Mouse (Mus musculus): ENCODE measurements at regions not wholly inside any gene's neighbourhood (a gene's known extent, or its start where the extent isn't known, plus 50 kb on each side); places are given as distances from the start of the nearest gene placed in this dataset.

DNA sequence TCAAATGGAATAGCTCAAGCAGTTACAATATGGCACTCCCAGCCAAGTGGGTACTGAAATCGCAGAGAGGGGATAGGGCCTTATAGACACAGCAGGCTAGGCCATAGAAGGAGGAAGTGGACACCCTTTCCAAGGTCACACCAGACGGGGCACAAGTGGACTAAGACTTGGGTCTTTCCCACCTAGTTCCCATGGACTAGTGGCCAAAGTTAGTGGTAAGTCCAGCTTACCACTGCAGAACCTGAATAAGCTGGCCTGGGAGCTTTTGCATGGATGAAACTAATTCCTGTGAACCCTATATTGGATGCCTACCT, 216.8 kb upstream of the Spdye4c start:
- no peak for DNase-seq

DNA sequence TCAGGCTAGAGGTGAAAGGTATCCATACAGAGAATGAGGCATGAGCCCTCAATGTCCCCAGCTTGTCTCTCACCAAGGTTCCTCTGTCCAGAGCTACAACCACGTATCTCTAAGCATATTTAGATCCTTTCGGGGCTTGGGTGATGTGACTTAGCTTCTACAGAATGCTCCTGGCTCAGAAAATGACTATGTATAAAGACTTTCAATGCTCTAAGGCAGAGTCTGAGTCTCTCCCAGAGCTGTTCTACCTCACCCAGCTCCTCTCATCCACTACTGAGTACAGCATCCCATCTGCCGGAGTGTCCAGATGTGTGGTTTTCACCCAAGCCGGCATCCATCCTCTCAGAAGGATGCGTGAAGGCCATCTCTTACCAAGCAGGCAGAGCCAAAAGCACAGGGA, 216.1 kb upstream of the Spdye4c start:
- no peak for DNase-seq

DNA sequence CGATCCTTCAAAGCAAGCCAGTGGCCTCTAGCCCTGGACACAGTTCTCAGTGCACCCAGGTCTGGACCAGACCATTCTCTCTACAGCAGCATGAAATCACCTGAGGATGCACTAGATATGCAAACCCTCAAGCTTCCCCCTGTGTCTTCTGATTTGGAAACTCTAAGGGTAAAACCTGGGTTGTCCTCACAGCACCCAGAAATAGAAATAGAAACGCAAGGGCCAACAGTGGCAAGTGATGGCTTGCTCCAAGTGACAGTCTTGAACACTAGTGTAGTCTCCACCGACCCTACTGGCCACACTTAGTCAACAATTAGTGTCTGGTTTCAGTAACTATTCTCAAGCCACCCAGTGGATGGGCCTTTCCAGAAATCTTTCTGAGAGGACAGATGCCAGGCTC, 215.2 kb upstream of the Spdye4c start:
- DNase-seq = no peak

DNA sequence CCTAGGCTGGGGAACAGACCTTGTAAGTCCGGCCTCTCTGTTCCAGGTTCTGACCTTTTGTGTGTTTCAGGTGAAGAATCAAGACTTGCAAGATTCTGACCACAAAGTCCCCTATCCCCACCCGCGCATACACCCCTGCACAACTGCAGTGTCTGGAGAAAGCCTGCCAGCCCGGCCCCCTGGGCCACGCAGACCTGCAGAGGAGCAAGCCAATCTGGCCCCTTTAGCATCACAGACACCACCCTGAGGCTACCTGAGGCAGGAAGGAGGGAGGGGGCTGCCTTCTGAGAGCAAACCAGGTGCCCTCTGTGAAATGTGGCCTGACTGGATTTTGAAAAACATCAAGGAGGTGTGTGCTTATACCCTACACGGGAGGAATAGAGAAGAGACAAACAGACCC, 213.8 kb upstream of the Spdye4c start:
- DNase-seq = no peak

DNA sequence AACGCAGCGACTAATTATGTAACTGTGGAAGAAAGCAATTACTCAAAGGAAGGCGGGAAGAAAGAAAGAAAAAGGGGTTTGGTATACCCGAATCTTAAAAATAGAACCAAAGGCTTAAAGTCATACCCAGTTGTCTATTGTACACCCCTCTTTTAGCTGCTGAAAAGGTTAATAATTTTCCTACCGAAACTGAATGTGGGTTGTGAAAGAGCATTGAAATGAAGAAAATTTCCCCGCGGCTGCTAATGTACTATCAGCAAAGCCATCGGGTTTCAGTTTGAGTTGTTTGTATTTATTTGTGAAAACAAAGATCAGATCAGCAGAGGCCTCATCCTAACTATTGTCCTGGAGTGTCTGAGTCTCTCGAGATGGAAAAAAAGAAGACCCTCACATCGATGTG, 213.3 kb upstream of the Spdye4c start:
- DNase-seq = no peak

DNA sequence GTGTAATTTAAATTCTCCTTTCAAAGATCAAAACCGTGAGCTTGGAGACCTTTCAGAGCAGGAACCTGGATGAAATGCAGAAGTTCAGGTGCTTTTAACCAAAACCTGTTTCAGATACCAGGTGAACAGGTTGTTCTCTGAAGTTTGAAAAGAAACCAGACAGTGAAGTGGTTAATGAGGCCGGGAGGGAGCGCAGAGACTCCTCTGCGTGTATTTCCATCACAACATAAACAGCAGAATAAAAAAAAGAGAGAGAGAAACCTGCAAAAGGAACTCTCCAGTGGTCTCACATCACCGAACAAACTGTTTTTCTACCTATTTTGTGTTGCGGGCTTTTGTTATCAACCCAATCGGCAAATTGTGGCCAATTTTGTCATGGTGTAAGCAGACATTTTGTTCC, 212.6 kb upstream of the Spdye4c start:
- DNase-seq = no peak

DNA sequence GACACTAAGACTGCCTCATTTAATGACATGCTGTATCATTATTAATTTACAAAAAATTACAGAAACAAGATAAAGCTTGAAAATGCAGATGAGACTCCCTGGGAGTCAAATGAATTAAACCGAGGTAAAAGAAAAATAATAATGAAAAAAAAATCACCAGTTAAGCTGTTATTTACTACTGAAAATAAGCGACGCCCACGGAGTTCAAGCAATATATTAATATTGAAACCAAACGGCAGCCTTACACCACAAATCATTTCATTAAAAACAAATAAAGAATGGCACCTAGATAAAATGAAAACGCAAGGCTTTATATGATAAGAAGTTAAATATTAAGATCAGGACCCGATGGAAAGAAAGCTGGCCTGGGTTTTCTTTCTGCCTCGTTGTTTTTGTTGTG, 211.9 kb upstream of the Spdye4c start:
- no peak for DNase-seq

DNA sequence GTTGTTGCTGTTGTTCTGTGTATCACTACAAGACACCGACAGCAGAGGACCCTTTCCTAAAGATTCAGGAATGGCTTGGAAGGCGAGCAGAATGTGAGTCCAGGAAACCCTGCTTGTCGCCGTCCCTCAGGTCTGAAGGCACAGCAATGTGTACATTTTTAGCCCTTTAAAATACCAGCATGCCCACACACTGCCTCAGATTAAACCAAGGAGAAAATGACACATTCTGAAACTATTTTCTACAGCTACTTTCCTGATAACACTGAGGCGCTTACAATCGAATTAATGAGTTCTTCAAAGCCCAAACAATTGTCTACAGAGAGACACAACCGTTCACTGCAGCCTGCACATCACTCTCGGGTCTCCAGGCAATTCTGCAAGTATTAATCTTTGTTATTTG, 211.5 kb upstream of the Spdye4c start:
- no peak for DNase-seq

DNA sequence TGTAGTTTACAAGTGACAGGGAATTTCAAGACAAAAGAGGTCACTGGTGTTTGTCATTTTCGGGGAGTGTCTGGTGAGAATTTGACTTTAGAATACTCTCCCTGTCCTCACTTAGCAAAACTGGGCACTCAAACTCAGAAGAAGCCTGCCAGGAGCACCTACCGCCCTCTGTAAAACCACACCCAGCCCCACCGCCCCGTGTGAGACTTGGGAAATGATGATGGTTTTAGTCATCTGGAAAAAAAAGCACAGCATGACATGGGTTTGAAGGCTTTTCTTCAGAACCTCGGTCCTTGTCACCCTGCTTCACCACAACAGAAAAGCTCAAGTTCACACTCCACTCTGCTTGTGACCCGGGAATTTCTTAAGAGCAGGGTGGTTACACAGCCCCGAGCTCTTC, 210.4 kb upstream of the Spdye4c start:
- no peak for DNase-seq

DNA sequence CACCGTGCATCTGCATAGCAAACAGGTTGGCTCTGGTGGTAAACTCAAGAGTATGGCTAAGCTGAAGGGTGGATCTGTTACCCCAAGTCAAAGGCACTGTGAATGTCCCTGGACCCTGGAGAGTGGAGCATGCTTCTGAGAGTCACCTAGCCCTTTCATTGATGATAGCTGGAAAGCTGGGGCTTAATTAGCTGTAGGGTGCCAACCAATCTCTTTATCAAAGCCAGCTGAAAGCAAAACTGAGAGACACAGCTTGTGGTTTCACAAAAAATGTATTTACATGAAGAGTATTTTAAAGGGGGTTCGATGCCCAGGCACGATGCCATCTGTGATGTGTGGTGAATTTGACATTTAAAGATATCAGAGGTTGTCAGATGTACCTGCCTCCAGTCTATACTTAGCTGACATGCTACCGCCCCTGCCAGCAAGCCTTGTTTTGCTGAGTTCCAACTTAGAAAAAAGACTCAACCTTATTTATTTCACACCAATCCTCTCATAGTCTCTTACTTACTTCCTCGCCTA, 209.3 kb upstream of the Spdye4c start:
- no peak for DNase-seq

DNA sequence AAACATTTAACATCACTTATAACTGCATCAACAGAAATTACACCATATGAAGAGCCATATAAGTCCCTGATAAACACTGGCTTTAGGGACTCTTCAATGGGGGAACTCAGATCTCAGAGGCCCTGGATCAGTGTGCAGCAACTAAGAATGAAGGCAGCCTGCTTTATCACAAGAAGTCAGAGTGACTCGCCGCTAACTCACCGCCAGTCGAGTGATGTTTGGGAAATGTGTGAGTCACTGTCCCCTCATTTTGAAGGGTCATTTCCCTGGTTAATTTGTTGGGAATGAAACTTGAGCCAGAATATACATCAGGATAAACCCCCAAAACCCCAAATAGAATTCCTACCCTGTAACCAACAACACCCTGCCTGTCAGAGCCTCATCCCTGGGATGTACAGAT, 208.5 kb upstream of the Spdye4c start:
- no peak for DNase-seq

DNA sequence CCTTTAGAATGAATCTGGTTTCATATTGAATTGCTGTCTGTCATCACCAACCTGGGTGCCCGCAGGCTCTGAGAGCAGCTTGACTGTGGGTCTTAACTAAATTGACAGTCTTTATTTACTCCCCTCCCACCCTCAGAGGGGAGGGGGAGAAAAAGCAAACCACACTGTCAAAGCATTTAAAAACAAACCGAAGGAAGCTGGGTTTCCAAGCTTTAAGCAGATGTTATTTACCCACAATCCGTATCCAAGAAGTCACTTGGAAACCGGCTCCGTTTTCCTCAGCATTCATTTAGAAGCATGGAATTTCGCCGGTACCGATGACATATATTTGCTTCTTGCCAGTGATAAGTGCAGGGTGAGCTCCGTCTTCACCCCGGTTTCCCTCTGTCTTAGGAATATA, 206.4 kb upstream of the Spdye4c start:
- DNase-seq = no peak

DNA sequence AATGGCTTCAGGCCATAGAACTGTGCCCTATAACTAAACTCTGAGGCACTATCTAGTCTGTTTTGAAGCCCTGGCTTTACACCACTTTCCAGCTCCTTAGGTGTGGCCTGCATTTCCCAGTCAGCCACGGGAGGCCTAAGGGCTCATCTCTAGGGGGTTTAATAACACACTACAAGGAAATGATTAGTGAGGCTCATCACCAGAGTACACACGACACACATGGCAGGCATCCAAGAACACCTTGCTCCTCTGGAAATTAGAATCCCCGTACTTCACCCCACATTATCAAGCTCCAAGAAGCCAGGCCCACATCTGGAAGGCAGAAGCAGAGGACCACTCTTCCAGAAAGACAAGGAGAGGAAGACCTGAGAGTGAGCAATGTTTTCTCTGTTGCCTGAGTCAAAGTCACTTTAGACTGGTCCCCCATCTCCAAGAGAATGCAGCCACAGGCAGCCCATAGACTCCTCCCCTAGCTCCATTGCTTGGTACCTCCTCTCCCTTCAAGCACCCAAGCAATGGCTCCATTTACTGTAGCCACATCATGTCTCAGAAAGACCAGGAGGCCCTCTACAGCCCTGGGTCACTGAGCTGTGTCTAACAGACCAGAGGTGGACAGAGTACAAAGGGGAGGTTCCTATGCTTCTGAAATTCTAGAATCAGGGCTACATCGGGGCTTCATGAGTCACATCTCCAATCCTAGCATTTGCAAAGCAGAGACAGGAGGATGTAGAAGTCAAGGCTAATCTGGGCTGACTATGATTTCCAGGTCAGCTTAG, 204.0 kb upstream of the Spdye4c start:
- DNase-seq = no peak

DNA sequence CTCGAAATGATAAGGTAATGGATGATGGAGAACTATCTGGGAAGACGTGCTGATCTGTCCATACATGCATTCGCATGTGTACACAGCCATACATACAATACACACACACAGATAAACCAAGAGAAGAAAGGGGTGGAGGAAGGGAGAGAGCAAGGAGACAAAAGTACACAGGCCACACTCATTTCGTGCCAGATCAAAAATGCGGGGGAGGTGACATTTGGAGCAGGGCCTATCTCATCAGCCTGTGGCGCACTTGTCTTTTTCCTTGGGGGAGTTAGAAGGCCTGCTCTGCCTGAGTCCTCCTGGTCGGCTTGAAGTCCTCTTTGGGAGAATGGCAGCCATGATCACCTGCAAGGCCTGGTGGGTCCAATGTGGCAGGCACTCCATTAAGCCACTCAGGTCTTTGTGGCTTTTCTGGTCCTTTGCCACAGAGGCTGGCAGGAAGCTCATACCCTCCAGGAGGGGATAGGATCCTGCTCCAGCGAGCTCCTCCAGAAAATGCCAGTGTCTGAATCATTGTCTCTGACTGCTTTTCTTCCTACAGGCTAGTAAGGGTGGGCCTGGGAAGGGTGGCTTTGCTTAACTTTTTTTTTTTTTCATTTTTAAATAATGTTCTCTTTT, 203.0 kb upstream of the Spdye4c start:
- no peak for DNase-seq

DNA sequence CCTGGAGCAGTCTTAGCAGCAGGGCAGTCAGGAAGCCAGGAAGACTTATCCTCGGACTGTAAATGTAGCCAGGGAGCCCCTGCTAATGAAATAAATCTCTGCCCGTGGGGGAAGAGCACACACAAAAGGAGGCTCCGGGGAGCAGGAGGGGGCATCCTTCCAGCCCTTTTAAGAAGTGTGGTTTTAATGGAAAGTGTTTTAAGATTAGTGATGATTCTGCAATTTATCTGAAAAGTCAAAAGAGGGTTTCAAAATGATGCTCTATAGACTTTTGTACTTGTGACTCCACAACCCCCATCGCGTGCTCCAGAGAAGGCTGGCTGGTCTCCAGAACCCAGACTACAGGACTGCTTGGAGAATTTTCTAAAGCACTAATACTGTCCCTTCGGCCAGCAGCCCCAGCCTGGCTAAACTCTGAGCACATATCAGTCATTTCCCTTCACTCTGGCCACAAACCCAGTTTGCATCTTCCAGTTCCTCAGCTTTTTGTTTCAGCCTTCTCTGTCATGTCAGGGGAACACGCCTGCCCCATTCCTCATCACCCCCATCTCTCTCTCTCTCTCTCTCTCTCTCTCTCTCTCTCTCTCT, 202.0 kb upstream of the Spdye4c start:
- DNase-seq = no peak

DNA sequence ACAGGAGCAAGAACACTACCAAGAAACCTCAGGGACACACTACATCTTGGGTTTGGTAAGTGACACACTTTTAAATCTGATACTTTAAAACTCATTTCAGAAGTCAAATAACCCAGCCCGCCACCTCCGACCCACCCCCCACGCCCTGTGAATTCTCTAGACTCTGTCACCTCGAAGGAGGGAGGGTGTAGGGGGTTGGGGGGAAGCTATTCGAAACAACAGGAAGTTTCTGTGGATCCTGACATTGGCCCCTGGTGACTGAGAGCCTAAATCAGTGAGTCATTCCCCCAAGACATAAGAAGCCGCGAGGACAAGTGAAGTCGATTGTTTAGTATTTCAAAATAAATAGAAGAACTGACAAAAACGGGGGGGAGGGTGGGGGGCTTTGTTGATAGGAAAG, 198.7 kb upstream of the Spdye4c start:
- DNase-seq = no peak

DNA sequence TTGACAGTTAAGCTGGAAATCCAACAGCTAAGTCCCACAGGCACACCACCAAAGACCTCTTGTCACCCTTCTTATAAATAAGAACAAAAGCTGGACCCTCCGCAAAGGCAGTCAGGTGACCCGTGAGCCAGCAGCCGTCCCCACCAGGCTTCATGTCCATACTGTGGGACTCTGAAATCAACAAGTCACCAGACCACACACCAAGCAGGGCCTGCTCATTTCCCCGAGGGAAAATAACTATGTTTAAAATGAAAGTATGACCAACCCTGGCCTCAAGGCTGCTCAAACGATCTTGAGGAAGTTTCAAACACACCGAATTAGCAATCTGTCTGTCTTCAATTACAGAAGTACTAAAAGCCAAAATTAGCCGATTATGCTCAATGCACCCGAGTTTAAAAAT, 197.6 kb upstream of the Spdye4c start:
- no peak for DNase-seq

DNA sequence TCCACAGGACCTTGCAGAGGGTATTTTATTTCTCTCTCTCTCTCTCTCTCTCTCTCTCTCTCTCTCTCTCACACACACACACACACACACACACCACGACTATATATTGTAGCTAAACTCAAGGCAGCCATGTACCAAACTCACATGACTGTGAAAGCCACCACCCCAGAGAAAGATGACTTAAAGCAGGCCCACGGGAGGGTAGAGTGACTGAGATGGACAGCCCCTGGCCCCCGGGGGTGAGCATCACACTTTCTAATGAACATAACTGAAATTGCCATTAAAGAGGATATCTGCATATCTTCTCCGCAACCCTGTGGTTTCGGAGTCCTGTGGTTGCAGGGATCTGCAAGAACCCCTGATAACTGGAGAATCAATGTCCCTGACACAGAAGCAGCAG, 197.1 kb upstream of the Spdye4c start:
- no peak for DNase-seq

DNA sequence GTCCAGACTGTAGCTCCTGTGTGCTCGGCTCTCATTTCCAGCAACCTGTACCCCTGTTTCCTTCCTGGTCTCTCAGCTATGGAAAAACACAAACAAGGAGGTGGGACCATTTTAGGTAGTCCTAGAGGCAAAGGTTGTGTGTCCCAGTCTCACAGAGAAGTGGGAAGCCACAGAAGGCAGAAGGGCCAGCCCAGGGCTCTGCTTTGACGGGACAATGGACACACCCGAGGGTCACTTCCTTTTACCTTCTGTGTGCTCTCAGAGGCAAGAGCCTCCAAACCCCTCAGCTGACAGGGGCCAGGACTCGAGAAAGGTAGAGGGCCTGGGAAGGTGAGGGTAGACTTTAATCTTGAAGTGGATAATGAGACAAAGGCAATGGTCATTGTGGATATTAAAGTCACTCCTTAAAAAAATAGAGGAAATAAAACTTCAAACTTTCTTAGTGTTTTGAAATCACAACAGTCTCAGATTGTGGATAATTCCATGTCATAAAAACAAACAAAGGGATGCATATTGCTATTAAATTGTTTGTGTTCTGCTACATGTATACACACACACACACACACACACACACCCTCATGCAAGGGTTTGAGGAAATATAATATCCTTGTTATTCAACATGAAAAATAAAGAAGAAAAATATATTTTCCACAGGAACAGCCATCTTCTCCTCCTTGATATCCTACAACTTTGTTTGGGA, 195.6 kb upstream of the Spdye4c start:
- peak; percentile 4 for DNase-seq

DNA sequence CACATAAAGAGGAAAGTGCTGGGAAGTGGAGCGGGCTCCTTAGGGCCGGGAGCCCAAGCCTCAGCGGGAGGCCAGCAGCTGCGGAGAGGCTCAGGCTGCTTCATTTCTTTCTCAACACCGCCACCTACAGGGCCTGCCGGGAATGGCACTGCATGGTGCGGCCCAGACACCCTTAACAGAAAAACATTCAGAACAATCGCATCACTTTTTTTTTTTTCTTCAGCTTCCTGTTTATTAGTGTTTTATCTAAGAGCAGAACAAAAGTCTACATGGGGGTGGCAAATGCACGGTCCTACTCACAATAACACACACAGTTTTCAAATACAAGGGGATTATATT, 195.0 kb upstream of the Spdye4c start:
- DNase-seq = peak; percentile 87

DNA sequence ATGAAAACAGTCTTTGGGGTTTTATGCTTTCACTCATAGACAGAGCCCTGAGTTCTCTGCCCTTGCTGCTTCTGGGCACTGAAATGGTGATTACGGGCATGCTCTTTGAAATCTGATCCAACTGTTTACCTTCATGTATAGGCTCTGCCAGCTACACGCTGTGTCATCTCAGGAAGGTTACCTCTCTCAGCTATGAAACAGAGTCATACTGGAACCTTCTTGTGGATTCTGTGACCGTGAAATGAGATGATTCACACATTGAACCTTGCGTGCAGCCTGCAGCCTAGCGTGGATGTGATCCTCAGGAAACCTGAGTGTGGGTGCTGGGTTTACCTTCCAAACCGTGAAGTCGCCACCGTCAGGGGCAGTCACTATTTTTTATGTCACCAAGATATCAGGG, 189.7 kb upstream of the Spdye4c start:
- no peak for DNase-seq

DNA sequence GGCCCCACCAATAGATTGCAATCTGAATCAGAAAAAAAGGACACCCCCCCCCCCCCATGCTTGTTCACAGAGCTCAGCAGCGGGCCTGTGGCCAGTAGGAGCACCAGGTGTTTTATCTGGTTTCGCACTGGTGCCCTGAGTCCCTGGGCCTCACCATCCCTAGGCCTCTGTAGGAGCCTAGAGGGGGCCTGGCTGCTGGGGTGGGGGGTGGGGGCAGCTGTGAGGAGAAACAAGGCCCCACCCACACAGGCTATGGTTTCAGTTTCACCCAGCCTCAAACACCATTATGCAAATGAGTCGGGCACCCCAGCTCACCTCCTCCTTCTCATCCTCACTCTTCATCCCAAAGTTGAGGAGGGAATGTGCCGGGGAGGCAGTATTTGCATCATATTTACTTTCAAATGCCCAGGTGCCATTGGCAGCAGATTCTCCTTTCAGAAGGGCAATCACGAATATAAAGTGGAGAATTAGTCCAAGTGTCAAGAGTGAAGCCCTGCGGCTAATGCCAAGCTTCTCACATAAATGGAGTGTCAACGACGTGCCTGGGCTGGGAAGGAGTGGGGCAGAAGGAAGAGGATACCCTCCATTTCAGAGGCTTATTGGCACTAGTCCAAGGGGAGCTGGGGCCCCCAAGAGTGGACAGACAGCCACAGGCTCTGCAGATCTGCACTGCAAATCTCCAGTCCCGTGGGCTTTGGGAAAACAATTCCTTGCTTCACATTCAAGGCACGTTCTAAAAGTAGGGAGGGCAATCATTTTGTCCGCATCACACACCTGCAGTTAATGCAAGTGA, 187.7 kb upstream of the Spdye4c start:
- no peak for DNase-seq

DNA sequence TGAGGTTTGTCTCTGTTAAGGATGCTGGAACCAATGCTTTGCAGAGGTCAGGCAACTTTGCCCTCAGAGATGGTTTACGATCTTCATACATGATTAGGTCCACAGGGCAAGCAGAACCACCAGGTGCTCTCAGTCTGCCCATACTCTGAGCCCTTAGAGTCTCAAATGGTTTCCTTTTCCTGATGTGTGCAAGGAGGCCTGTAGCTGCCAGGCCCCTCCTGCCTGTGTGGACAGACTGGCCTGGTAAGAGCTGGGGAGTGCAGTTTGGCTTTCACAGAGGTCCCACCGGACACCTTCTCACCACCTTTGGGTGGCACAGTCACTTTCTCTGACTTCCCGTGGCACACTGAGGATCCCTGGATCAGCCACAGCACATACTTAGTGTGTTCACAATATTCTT, 186.6 kb upstream of the Spdye4c start:
- DNase-seq = no peak

All from cerebellum, adult 9-10 months (tissue).